Mouse (Mus musculus) heart, postnatal 0 days (tissue): Measurements from ENCODE around the gene Fh1.

Experiments
- CTCF ChIP-seq: IDR thresholded peaks from 2 replicates; pipeline ENCODE4 v1.5.1; 2016; ENCODE audit warnings: antibody characterized with exemption, control low read depth, low read depth
- EP300 ChIP-seq: IDR thresholded peaks from 2 replicates; pipeline ENCODE4 v1.6.1; 2016; ENCODE audit warnings: antibody characterized with exemption, low read depth

- TF ChIP-seq CTCF (no peak), EP300 (no peak)
Measured at GRCm38 (mm10) chr1:175637677-175638076, 12.2 kb upstream of the Fh1 start.
